Mouse (Mus musculus) heart, postnatal 0 days (tissue): Measurements from ENCODE around the gene Gm9508.

Source experiments
- CTCF ChIP-seq: IDR thresholded peaks from 2 replicates; pipeline ENCODE4 v1.5.1; 2016; ENCODE audit warnings: antibody characterized with exemption, control low read depth, low read depth
- EP300 ChIP-seq: IDR thresholded peaks from 2 replicates; pipeline ENCODE4 v1.6.1; 2016; ENCODE audit warnings: antibody characterized with exemption, low read depth

DNA sequence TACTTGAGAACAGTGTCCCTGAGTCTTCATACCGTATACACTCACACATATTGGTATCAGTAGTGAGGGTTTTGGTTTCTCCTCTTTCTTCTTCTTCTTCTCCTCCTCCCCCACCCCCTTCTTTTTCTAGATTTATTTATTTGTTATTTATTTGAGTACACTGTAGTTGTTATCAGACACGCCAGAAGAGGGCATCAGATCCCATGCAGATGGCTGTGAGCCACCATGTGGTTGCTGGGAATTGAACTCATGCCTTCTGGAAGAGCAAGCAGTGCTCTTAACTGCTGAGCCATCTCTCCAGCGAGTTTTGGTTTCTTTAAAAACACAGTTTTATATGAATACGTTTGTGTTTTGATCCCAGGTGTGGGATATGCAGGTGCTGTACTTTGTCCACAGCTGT, 31.2 kb upstream of the Gm9508 start:
- TF ChIP-seq CTCF (no peak), EP300 (no peak)
